Mouse (Mus musculus): ENCODE results near the gene Eaf1. TPM values are rescaled to one million over a fixed set of nuclear protein-coding genes. Genes with fewer than 3 reads are reported as not detected.
"Not testable (repeated sequence)": the region's sequence is repeated elsewhere in the genome, so short reads cannot be mapped to it uniquely, and the experiment has no call there.

Gene Eaf1
- 7.4 and 12.1 TPM in 2 replicates for total RNA-seq (2014; rRNA removed; ENCODE audit: low replicate concordance)
- 6.5 TPM in 2 replicates for polyA plus RNA-seq (2015; fragmentation: Nextera tagmentation; extraction: Ambion mirVana)

DNA sequence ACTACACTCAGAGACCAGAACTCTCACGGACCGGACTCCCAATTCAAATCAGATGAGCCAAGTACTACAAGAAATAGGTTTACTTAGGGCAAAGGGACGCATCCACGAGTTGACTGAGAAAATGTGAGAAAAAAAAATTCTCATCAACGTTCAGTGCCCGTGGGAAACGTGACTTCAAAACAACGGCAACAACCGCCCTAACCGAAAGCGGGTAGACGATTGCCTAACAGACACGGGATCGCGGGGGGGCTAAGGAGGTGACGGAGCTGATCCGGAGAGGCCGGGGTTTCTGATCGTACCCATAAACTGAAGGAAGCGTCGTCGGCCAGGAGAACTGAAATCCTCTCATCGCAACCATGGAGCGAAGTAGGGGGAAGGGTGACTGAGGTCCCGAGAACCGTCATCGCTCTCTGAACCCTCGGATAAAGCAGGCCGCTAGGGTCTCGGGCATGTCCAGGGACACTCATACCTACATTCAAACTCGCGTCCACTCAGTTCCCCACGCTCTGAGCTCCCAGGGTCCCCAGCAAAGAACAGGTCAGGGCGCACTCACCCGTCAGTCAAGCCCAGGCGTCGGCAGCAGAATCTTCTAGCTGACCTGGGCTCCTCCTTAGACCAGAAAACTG is at the start of gene Eaf1:
Gene Eaf1 (plus strand): TSS at position 51 of the 626 bp plus-strand sequence.
- peak; percentile 34 for ATAC-seq (ENCODE audit: insufficient read depth, low read depth)

GRCm38 (mm10) chr14:31448994-31449393 is 45.2 kb upstream of the Eaf1 start:
- TF ChIP-seq EP300 (IDR thresholded peaks at IDR 0.05; ENCODE audit: low read depth) (no peak), CTCF (IDR thresholded peaks at IDR 0.05; ENCODE audit: low read depth) (no peak)
- H3K4me3 ChIP-seq (ENCODE audit: low read depth, low read length) = no peak overlapping the region
- H3K9me3 ChIP-seq (replicated peaks; ENCODE audit: control insufficient read depth, low read length) = no peaks in the 10 kb centered on the region
- H3K9ac ChIP-seq (replicated peaks; ENCODE audit: low read depth, low read length) = no peak overlapping the region
- no peak for ATAC-seq (ENCODE audit: insufficient read depth, low read depth)
- H3K36me3 ChIP-seq (replicated peaks; ENCODE audit: control insufficient read depth, insufficient read depth, low read length) = no peaks in the 10 kb centered on the region
- H3K27me3 ChIP-seq (ENCODE audit: control insufficient read depth, insufficient read depth, low read length) = no peaks in the 10 kb centered on the region
- no peaks in the 10 kb centered on the region for H3K4me1 ChIP-seq (ENCODE audit: control insufficient read depth, insufficient read depth)
- H3K27ac ChIP-seq (ENCODE audit: low read depth) = 0 out of 2 replicates have a peak overlapping the region, but pooled peaks have one; percentile 11
- DNase-seq (ENCODE audit: low spot score) = no peak
- H3K4me2 ChIP-seq (ENCODE audit: low read depth, low read length) = no peak overlapping the region
- 68% methylated on average over 5 of the region's 5 CpGs for WGBS

More for the DNA sequence above, at the start of gene Eaf1:
- no peak for TF ChIP-seq CTCF (IDR thresholded peaks at IDR 0.05; ENCODE audit: low read depth)
- TF ChIP-seq EP300 (IDR thresholded peaks at IDR 0.05; ENCODE audit: low read depth) = peak; percentile 5; the same call in 1 of the 2 replicates
- peak within 1 kb of the TSS; percentile 91 for H3K27ac ChIP-seq (ENCODE audit: low read depth)
- H3K27me3 ChIP-seq (ENCODE audit: control insufficient read depth, insufficient read depth, low read length) = no peaks in the 10 kb centered on the region
- no peaks in the 10 kb centered on the region for H3K9me3 ChIP-seq (replicated peaks; ENCODE audit: control insufficient read depth, low read length)
- peak within 1 kb of the TSS; percentile 72 for H3K4me2 ChIP-seq (ENCODE audit: low read depth, low read length)
- WGBS = under 1% methylated on average over 37 of the region's 37 CpGs
- peak within 1 kb of the TSS; percentile 94 for H3K9ac ChIP-seq (replicated peaks; ENCODE audit: low read depth, low read length)
- peak; percentile 12 for DNase-seq (ENCODE audit: low spot score)
- H3K4me3 ChIP-seq (ENCODE audit: low read depth, low read length) = peak within 1 kb of the TSS; percentile 95
- H3K36me3 ChIP-seq (replicated peaks; ENCODE audit: control insufficient read depth, insufficient read depth, low read length) = peaks cover 33% of the 10 kb centered on the region
- peaks cover 25% of the 10 kb centered on the region for H3K4me1 ChIP-seq (ENCODE audit: control insufficient read depth, insufficient read depth)

GRCm38 (mm10) chr14:31453946-31454345 is 40.3 kb upstream of the Eaf1 start:
- not testable (repeated sequence) for H3K4me1 ChIP-seq (ENCODE audit: control insufficient read depth, insufficient read depth)

GRCm38 (mm10) chr14:31454849-31455566 is 39.2 kb upstream of the Eaf1 start:
- Histone ChIP-seq H3K36me3 (replicated peaks; ENCODE audit: control insufficient read depth, insufficient read depth, low read length) (no peaks in the 10 kb centered on the region), H3K27me3 (ENCODE audit: control insufficient read depth, insufficient read depth, low read length) (no peaks in the 10 kb centered on the region), H3K4me1 (ENCODE audit: control insufficient read depth, insufficient read depth) (no peaks in the 10 kb centered on the region), H3K4me3 (ENCODE audit: low read depth, low read length) (no peak overlapping the region), H3K4me2 (ENCODE audit: low read depth, low read length) (no peak overlapping the region), H3K9me3 (replicated peaks; ENCODE audit: control insufficient read depth, low read length) (no peaks in the 10 kb centered on the region), H3K27ac (ENCODE audit: low read depth) (no peak overlapping the region), H3K9ac (replicated peaks; ENCODE audit: low read depth, low read length) (no peak overlapping the region)
- TF ChIP-seq CTCF (IDR thresholded peaks at IDR 0.05; ENCODE audit: low read depth) = no peak
- TF ChIP-seq EP300 (IDR thresholded peaks at IDR 0.05; ENCODE audit: low read depth) = no peak
- WGBS = 86% methylated on average over 8 of the region's 8 CpGs
- ATAC-seq (ENCODE audit: insufficient read depth, low read depth) (no peak), DNase-seq (ENCODE audit: low spot score) (no peak)

More at GRCm38 (mm10) chr14:31453946-31454345, 40.3 kb upstream of the Eaf1 start:
- H3K27me3 ChIP-seq (ENCODE audit: control insufficient read depth, insufficient read depth, low read length); H3K4me2 ChIP-seq (ENCODE audit: low read depth, low read length); H3K9ac ChIP-seq (replicated peaks; ENCODE audit: low read depth, low read length); ATAC-seq (ENCODE audit: insufficient read depth, low read depth); H3K27ac ChIP-seq (ENCODE audit: low read depth); H3K4me3 ChIP-seq (ENCODE audit: low read depth, low read length); DNase-seq (ENCODE audit: low spot score); H3K36me3 ChIP-seq (replicated peaks; ENCODE audit: control insufficient read depth, insufficient read depth, low read length); H3K9me3 ChIP-seq (replicated peaks; ENCODE audit: control insufficient read depth, low read length): not testable (repeated sequence)
- WGBS = 77% methylated on average over 12 of the region's 12 CpGs

DNA sequence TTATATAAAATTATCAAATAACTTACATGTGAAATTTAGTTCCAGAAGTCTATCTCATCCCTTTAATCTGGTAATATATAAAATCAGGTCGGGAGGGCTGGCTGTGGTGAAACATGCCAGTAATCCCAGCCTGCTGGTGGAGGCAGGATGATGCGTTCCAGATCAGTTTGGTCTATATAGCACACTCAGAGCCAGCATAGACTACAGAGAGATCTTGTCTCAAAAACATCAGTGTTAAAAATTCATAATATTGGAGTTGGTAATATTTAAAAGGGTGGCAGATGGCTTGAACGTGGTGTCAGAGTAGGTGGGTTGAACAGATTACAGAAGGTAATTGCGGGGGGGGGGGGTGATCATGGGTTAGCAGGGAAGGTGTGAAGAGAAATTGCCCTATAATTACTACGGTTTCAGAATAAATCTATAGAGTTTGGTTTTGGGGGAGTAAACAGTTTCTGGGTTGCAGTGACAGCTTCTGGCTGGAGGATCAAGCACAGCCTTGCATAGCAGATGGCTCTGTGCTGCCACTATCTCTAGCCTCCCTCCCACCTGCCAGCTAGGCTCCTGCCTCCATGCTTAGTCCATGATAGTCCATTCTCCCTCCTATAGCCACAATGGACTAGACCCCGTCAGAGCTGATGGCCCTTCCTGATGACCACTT is 38.0 kb upstream of the Eaf1 start:
- ATAC-seq (ENCODE audit: insufficient read depth, low read depth) = no peak

More for the DNA sequence above, 38.0 kb upstream of the Eaf1 start:
- no peak for DNase-seq (ENCODE audit: low spot score)
- H3K4me3 ChIP-seq (ENCODE audit: low read depth, low read length) = no peak overlapping the region
- no peak overlapping the region for H3K4me2 ChIP-seq (ENCODE audit: low read depth, low read length)
- H3K36me3 ChIP-seq (replicated peaks; ENCODE audit: control insufficient read depth, insufficient read depth, low read length) = no peaks in the 10 kb centered on the region
- H3K9ac ChIP-seq (replicated peaks; ENCODE audit: low read depth, low read length) = no peak overlapping the region
- no peaks in the 10 kb centered on the region for H3K4me1 ChIP-seq (ENCODE audit: control insufficient read depth, insufficient read depth)
- no peaks in the 10 kb centered on the region for H3K9me3 ChIP-seq (replicated peaks; ENCODE audit: control insufficient read depth, low read length)
- 76% methylated on average over 6 of the region's 6 CpGs for WGBS
- TF ChIP-seq CTCF (IDR thresholded peaks at IDR 0.05; ENCODE audit: low read depth) = no peak
- no peak for TF ChIP-seq EP300 (IDR thresholded peaks at IDR 0.05; ENCODE audit: low read depth)
- no peak overlapping the region for H3K27ac ChIP-seq (ENCODE audit: low read depth)
- H3K27me3 ChIP-seq (ENCODE audit: control insufficient read depth, insufficient read depth, low read length) = no peaks in the 10 kb centered on the region

Measured in heart, postnatal 0 days (tissue).